Mouse (Mus musculus) cerebellum, postnatal 14 days (tissue): ENCODE results near the gene Pcbd1.

Source experiments
- DNase-seq, 2 experiments: peaks; one replicate each; pipeline ENCODE4 v3.0.0; 2021; ENCODE audit warnings: mixed read lengths in 2 of 2

The Pcbd1 gene

DNA sequence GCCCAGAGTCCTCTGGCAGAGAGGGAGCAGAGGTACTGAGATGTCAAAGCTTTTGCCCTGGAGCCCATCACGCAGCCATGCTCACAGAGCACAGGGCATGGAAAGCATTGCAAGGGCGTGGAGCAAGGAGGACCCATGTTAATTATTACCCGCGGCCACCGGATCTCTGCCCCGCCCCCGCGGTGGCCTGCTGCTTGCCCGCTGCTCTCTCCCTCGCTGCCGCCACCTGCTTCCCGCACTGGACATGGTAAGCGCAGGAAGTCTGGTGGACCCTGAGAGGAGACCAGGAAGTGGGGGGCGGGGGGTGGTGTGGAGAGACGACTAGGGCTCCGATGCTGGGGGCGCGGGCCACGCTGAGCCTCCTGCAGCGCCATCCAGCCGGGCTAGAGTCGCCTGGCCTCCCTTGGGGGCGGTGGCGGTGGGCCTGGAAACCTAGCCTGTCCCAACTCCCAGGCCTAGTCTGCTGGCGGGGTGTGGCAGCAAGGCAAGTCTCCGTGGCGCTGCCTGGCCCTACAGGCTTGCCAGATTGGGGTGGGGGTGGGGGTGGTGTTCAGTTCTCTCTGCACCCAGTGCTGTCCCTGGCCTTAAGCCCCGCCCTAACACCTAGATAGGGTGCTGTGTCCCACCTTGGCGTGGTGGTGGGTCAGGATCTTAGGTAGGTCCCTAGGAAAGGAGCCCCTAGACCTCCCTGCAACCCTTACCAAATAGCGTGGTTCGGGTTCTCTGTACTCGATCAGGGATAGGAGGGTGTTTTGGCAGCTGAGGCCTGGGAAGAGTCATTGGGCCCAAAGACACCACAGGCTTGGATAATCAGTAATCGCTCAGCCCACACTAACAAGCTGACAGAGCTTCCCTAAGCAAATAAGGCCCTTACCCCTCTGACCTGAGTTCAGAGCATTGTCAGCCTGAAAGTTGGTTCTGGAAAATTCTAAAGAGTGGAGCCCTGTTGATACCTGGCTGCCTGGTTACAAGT is at the start of gene Pcbd1:
TSS of gene Pcbd1 (plus strand) at position 162 of the 973 bp plus-strand sequence.
- DNase-seq, result peak; percentile 68

DNA sequence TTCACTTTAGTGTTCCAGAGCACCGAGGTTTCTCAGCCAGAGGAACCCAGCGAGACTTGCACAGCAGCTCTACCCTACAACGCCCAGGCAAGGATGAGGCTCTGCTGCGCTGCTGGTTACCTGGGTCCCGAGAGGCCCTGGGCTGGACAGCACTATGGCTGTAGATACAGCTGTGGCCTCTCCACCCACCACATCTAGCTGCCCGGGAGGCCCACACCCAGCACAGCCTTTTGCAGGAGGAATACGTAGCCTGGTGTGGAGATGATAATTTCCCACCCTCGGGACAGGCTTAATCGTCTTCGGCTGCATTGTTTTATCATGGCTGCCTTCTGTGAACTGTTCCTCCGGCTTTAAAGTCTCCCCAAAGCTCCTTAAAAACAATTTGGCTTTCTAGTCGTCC is 49.5 kb upstream of the Pcbd1 start:
- no peak for DNase-seq

DNA sequence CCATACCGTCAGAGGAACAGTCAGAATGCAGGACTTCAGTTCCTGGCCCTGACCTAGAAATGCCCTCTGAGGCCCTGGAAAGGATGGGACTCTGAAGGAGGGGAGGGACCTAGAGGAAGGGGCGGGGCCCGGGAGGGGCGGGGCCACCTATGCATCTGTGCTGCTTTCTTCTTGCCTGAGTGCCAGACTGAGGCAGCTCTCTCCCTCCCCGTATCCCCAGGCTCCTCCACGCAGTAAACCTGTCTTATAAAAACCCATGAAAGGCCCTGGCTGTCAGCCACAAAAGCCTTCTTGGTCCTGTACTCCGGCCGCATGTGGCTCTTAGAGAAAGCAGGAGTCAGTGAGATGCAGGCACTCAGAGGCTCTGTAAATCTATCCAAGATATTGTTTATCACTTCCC is 44.0 kb upstream of the Pcbd1 start:
- peak in 1 of 2 experiments; percentile 36 for DNase-seq

DNA sequence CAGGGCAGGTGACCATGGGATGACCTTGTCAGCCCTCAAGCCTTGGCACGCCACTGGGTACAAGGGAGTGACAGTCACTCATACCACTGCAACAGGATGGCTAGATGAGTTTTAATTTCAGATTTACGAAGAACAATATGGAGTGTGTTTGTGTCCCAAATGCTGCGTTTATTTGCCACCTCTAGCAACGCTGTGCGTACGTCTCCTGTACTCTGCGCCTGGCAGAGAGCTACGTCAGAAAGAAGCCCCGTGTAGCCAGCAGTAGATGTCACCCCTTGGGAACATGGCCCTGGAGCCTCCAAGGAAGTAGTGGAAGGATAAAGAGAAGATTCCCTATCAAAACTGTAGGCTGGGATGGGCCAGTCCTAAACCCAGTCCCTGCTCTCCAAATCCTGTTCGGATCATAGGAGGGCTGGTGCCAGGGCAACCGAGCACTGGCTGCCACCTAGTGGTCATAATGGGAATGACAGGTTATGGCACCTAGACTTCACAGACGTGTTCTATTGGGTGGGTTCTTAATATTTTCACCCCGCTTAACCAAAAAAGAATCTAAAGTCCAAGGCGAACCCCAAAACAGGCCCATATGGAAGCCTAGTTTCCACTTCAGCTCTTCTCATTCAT is 37.0 kb upstream of the Pcbd1 start:
- DNase-seq, result peak; percentile 92 to 93

DNA sequence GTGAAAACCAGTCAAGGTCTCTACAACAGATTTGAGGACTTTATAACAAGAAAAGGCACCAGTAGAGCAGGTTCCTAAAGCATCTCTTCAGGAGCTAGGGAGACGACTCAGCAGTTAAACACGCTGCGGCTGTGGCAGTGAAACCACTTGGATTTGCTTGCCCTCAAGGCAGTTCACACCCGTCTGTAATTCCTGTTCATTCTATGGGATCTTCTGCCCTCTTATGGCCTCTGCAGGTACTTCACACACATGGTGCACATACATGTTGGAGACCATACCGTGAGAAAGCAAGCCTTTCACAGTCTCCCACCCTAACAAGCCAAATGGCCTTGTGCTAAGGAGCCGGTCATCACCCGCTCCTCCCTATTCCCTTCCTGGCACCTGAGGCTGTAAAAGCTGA is 32.5 kb upstream of the Pcbd1 start:
- DNase-seq, result no peak

DNA sequence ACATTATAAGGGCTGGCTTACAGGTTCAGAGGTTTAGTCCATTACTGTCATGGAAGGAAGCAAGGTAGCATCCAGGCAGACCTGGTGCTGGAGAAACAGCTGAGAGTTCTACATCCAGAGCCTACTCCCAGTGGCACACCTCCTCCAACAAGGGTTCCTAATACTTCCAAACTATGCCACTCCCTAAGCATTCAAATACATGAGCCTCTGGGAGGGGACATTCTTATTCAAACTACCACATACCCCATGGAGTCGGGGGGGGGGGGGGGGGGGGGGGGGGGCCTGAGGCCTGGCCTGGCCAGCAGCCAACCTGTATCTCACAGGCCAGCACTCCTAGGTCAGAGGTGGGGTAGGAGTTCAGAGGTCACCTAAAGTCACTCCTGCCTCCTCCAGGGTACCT is 30.0 kb upstream of the Pcbd1 start:
- DNase-seq, result no peak

DNA sequence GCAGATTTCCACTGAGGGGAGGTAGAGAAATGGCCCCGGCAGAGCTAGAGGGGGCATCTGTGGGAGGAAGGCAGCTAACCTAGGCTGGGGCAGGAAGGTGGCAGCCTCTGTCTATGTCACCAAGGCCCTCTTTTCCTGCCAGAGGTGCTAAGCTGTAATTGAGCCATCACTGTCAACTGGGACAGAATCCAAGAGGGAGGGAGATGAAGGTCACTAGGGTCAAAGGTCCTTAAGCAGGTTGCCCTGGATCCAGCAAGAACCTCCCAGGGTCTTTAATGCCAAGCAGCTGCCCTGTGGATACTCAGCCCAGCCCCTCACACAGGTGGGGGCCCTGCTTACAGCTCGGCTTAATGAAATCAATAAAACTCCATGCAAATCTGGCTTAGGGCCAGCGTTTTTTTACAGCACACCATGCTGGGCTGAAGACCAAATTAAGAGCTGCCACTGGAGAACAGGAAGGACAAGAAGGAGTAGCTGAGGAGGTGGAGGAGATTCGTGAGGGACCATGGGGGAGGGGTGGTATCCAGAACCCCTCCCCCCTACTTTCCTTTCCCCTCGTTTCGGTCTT is 29.5 kb upstream of the Pcbd1 start:
- DNase-seq, result no peak

DNA sequence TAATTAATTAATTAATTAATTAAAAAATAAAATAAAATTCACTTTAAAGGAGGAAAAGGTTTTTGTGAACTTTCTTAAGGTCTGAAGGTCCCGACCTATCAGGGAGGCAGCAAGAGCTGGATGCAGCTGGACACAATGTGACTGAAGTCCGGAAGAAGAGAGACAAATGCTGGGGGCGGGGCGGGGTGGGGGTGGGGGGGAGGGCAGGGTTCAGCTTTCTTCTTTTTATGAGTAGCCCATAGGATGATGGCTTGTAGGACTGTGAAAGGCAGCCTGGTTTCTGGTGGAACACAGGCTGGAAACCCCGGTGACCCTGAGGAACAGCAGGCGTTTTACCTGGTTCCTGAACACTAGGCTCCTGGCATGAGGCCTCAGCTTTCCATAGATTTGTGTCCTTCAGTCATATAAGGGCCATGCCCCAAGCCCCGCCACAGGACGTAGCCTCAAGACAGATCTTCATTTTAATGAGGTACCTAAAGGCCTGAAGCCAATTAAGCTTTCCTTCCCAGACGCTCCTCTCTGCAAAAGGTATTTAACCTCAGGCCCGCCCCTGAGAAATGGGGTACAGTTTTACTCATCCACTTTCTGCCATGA is 25.8 kb upstream of the Pcbd1 start:
- DNase-seq, result no peak

DNA sequence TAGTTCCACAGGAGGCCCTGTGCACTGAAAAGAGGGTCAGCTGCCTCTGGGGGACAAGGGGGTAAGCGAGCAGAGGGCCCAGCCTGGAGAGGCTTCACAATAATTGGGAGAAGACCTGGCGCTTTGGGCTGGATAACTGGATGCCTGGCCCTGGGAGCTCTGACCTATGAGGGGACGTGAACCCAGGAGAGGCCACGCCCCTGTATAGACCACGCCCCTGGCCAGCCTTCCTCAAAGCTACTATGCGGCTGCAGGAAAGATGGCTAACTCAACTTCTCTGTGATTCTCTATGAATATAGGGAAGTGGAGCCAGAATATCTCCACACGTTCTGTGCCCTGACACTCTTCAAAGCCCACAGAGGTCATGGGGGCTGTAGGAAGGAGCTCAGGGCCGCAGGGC is 24.5 kb upstream of the Pcbd1 start:
- peak in 1 of 2 experiments; percentile 40 for DNase-seq

DNA sequence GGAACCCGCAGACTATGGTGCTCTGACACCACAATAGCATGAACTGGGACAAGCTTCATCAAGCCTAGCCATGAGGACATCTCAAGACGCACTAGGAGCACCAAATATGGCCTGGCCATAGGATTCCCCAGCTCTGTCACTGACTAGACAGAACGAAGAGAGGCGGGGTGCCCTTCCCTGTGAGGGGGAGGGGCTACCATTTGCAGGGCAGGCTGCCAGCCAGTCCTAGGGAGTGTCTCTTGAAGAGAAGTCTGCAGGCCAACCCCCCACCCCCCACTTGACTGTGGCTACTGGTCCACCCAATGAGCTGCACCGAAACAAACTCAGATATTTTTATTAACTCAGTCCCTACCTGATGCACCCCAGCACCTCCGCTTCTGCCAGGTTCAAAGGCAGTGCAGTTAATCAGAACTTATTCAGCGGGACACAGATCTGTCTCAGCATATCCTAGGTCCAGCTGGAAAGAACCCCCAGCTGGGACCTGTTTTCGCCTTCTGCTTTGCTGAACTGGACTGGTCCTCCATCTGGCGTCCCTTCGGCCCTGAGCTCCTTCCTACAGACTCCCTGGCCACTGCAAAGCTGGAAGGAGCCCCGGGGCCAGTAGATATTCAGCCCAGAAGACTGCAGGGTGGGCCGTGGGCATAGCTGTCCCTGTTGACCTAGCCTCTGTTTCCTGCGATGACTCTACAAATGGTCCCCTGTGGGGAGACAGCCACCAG is 23.7 kb upstream of the Pcbd1 start:
- DNase-seq, result peak; percentile 56 to 71

DNA sequence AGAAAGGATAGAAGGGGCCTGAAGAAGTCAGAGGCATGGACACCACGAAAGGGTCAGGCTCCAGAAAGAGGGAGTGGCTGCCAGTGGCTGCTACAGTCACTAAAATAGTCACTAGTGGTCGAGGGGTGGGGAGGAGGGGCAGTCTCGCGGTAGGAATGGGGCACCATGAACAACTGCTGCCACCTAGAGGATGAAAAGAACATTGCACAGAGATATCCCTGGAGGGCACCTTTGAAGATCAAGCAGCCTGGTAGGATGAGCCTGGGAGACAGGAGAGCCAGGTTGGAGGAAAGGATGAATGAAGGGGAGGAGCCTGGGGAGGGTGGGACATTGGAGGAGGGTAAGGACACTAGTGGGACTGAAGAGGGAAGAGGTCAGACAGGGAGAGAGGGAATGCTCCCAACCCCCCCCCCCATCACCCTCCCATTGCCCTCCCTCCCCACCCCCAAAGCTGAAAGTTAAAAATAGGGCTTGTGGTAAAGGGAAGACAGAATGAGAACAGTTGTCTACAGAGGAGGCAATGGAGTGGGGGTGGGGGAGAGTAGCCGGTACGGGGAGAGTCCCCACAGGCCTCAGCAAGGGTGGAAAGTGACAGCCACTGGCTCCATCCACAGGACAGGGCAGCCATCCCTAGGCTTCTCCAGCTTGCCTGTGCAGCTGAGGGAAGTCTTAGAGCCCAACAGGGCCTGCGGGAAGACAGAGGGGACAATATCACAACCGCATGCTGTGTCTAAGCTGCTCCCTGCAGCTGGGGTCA is 20.5 kb upstream of the Pcbd1 start:
- peak; percentile 83 to 86 for DNase-seq

DNA sequence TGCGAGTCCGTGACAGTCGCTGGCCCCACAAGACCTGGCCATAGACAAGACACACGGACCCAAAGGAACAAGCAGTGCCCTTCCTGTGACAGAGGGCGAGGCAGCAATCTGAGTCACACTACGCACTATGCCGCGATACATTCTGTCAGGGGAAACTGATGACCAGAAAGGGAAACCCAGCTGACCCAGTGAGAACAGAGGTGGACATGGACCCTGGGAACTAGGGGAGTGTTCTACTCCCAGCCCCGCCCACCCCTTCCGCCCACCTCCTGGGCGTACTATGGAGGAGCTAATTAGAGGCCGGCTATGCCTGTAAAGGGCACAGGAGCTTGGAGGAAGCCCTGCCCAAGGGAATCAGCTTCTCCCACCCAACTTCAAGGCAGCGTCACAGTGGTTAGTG is 19.9 kb upstream of the Pcbd1 start:
- DNase-seq, result no peak

DNA sequence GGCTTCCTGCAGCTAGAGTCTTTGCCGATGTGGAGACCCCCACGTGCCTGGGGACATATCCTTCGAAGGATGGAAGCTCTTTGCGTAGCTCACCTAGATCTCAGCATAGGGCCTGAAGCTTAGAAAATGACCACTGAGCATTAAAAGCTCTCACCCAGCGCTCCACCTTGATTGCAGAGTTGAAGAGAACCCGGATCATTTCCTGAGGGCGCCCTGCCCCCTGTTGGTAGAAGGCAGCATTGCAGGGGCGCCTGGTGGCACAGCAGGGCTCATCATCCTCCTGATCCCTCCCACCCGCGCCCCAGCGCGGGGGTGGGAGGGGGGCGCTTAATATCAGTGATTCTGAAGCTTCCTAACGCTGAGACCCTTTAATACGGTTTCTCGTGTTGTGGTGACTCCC is 16.8 kb upstream of the Pcbd1 start:
- DNase-seq, result peak; percentile 82 to 86

DNA sequence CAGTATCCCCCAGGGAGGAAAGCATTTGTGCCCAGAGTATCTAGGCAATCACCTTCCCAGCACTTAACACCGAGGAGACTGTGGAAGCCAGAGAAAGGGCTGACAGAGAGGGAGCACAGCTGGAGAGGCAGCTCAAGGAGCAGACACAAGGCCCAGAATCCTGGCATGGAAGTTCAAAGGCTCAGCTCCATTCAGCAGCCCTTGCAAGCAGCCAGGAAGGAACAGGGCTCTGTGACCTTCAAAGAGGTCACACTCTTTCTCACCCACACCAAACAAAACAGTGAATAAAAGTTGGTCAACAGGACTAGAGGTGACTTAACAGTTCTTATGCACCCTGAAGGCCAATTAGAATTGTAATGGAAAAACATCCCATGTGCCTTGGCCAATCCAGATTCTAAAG is 14.5 kb upstream of the Pcbd1 start:
- DNase-seq, result no peak

DNA sequence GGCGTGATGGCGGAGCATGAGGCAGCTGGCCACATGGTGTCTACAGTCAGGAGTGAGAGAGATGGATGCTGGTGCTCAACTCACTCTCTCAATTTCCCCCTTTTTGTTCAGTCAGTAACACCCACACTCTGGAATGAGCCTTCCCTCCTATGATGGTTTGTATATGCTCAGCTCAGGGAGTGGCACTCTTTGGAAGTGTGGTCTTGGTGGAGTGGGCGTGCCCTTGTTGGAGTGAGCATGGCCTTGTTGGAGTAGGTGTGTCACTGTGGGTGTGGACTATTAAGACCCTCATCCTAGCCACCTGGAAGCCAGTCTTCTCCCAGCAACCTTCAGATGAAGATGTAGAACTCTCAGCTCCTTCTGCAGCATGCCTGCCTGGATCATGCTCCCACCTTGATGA is 13.5 kb upstream of the Pcbd1 start:
- DNase-seq, result no peak

DNA sequence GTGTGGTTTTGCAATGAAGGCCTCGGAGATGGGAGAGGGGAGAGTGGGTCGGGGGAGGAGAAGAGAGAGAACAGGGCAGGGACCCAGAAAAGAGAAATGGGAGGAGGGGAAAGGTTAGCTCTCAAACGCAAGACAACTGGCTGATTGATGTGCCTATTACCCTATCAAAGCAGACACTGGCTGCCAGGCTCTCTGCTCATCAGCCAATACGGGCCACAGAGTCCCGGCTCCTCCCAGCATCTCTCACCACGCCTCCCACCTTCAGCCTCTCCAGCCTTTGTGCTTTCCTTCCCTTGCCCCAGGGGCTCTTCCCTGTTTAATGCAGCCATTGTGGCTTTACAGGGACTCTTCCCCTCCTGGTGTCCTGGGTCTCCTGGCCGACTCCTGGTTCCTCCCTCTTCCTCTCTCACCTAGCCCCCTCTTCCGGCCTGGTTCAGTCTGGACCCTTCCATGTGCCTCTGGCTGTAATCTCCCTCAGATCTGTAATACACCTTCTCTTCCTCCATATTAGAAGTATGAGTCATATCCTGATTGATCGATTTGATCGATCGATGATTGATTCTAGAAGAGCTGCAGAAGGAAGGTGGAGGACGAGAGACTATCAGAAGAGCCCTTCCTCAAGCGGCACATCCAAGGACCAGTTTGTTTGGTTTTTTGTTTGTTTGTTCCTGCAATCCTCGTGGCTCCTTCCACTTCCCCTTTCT is 8.8 kb upstream of the Pcbd1 start:
- peak; percentile 75 for DNase-seq

DNA sequence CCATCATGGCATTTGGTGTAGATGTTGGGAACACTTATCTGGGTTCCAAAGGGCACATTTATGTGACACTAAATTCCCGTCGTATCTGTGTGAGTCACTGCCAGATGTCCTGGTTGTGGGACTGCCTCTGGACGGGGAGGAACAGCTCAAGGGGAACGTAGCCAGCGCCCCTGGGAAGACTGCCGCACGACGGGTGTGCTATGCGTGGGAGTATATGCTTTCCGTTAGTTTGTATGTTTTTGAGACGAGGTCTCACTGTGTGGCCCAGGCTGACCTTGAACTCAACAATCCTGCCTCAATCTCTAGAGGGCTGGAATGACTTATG is 8.2 kb upstream of the Pcbd1 start:
- no peak for DNase-seq

DNA sequence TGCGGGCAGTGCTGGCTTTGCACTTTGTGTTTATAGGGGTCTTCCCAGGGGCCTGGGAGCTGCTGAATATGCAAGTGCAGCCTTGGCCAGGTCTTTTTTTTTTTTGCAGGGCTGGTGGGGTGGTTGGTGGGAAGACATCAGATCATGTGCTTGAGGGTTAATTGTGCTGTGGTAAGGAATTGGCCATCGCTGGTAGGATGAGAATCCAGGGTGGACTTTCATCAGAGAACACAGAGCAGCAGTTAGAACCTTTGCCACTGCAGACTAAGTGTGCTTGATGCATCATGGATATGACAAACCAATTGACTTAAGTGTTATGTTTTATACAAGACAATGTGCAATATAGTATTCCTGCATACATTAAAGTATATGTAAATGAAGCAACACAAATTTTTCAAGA is 3.8 kb upstream of the Pcbd1 start:
- no peak for DNase-seq

DNA sequence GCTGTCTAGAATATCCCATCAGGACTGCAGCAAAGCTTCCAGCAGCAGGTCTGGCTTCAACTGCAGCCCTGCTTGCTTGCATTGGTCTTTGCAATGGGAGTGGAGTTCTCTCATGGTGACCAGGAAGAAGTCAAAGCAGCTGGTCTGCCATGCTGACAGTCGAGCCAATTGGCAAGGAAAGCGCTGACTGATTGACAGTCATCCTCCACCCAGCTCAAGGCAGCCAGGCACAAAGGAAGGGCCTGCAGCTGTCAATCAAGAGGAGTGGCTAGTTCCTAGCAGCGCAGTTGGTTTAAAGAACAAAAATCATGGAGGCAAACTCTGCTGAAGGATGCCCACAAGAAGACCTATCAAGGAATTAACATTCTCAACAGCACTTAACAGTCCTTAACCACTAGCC is 2.6 kb upstream of the Pcbd1 start:
- peak; percentile 48 to 72 for DNase-seq

DNA sequence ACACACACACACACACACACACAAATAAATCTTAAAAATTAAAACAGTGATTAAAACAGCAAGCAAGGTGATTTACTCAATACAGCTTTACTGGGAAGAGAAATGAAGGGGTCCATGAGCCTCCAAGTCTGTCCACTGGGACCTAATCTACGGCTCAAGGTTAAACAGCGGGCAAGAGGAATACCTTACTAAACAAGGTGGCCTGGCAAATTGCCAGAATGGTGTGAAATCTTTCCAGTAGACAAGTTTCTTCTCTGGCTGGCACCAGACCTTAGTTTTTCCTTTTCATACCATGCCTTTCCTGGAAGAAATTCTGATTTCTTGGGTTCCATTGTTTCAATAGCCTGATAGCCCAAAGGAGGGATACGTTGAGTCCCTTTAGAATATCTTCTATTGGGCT is 663 bp upstream of the Pcbd1 start:
- peak; percentile 52 to 56 for DNase-seq

DNA sequence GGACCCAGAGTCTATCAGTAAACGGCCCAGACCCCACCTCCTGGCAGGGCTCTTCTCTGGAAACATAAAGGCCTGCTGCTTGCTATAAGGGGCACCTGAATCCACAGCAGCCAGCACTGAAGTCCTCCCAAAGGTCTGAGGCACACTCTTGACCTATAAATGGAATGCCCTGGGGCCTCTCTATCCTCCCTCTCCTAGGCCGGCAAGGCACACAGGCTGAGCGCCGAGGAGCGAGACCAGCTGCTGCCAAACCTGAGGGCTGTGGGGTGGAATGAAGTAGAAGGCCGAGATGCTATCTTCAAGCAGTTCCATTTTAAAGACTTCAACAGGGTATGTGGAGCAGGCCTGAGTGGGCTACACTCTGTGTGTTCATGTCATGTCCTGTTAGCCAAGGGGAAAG is 2.7 kb downstream of the Pcbd1 start:
- no peak for DNase-seq
